Mouse (Mus musculus) midbrain, embryonic 11.5 days (tissue): Measurements from ENCODE around the gene Gm42688. TPM values are rescaled to one million over a fixed set of nuclear protein-coding genes. Genes with fewer than 3 reads are reported as not detected.

Source experiments
- ATAC-seq: fragments of 200-750 bp; cut with Nextera tagmentation; 2 replicates; pipeline ENCODE4 v1.8.0; 2017; ENCODE audit warnings: moderate TSS enrichment, moderate library complexity; ENCODE audit not compliant: low FRiP score
- DNase-seq: peaks from one replicate; pipeline ENCODE4 v3.0.0; 2015; ENCODE audit warnings: low spot score; ENCODE audit errors: missing footprints
- H3K27ac ChIP-seq: fragments of 300-500 bp; sonication (generic); 2 replicates; pipeline ENCODE4 v1.5.1; 2014; ENCODE audit warnings: low read depth, low read length
- H3K27me3 ChIP-seq: fragments of 300-500 bp; sonication (generic); 2 replicates; pipeline ENCODE4 v1.6.1; 2014; ENCODE audit warnings: mild to moderate bottlenecking, low read length, moderate library complexity, mixed read lengths; ENCODE audit not compliant: control insufficient read depth, insufficient read depth
- H3K36me3 ChIP-seq: fragments of 300-500 bp; sonication (generic); 2 replicates; pipeline ENCODE4 v1.6.1; 2014; ENCODE audit warnings: mild to moderate bottlenecking, low read length, moderate library complexity, mixed read lengths; ENCODE audit not compliant: control insufficient read depth, insufficient read depth
- H3K4me1 ChIP-seq: fragments of 300-500 bp; sonication (generic); 2 replicates; pipeline ENCODE4 v1.6.1; 2014; ENCODE audit warnings: low read length; ENCODE audit not compliant: control insufficient read depth, insufficient read depth
- H3K4me2 ChIP-seq: fragments of 300-500 bp; sonication (generic); 2 replicates; pipeline ENCODE4 v1.6.1; 2014; ENCODE audit warnings: mild to moderate bottlenecking, moderate library complexity
- H3K4me3 ChIP-seq: fragments of 300-500 bp; sonication (generic); 2 replicates; pipeline ENCODE4 v1.5.1; 2014; ENCODE audit warnings: low read depth, low read length
- H3K9ac ChIP-seq: fragments of 300-500 bp; sonication (generic); 2 replicates; pipeline ENCODE4 v1.6.1; 2014; ENCODE audit warnings: low read length
- H3K9me3 ChIP-seq: fragments of 300-500 bp; sonication (generic); 2 replicates; pipeline ENCODE4 v1.6.1; 2016; ENCODE audit warnings: low read length; ENCODE audit not compliant: control insufficient read depth
- WGBS: fragments of 180-500 bp; shearing (Covaris S2); extraction: QIAGEN DNeasy Blood & Tissue Kit; methylation state at CpG from one replicate; pipeline ENCODE4 v1.1.7; 2014; 5-methylcytosine and 5-hydroxymethylcytosine counted together
- polyA plus RNA-seq: library from polyadenylated mRNA; unstranded; fragments of >200 nt; fragmentation: Nextera tagmentation; extraction: Ambion mirVana; gene quantifications from 2 replicates; pipeline ENCODE4 v1.2.1, GENCODE M21; 2014

Gm42688 gene
- polyA plus RNA-seq, 1 experiment from 2014 or later, result 2.3 TPM

GRCm38 (mm10) chr6:83115011-83115671 lies 13.7 kb downstream of the Gm42688 start, which contains the start of gene Mogs:
Gene Mogs, plus strand, starts transcription at chr6:83115496.
- Histone ChIP-seq H3K4me3 (peak within 1 kb of the TSS; percentile 77), H3K9ac (peak within 1 kb of the TSS; percentile 86), H3K27me3 (no peaks in the 10 kb centered on the region), H3K4me2 (peak within 1 kb of the TSS; percentile 77), H3K36me3 (no peaks in the 10 kb centered on the region; the same call in 1 of the 2 replicates), H3K9me3 (no peaks in the 10 kb centered on the region), H3K27ac (peak within 1 kb of the TSS; percentile 63), H3K4me1 (peaks cover 20% of the 10 kb centered on the region)
- ATAC-seq (peak; percentile 91), DNase-seq (peak; percentile 98)
- WGBS, result under 1% methylated on average over 51 of the region's 58 CpGs

GRCm38 (mm10) chr6:83115682-83116372 lies 14.4 kb downstream of the Gm42688 start:
- DNase-seq, result peak; percentile 91
- no peaks in the 10 kb centered on the region; the same call in 1 of the 2 replicates for H3K36me3 ChIP-seq

GRCm38 (mm10) chr6:83116373-83117164 lies 15.2 kb downstream of the Gm42688 start:
- H3K27me3 ChIP-seq, result no peaks in the 10 kb centered on the region
- peak overlapping the region; percentile 77 for H3K4me3 ChIP-seq
- H3K4me1 ChIP-seq, result peaks cover 23% of the 10 kb centered on the region
- peak overlapping the region; percentile 77 for H3K4me2 ChIP-seq
- no peak overlapping the region for H3K27ac ChIP-seq
- no peaks in the 10 kb centered on the region for H3K9me3 ChIP-seq
- DNase-seq (no peak), ATAC-seq (no peak)
- H3K36me3 ChIP-seq, result no peaks in the 10 kb centered on the region; the same call in 1 of the 2 replicates
- 81% methylated on average over 11 of the region's 11 CpGs for WGBS
- peak overlapping the region; percentile 86 for H3K9ac ChIP-seq

More at GRCm38 (mm10) chr6:83115682-83116372, 14.4 kb downstream of the Gm42688 start:
- H3K4me3 ChIP-seq, result peak overlapping the region; percentile 77
- no peaks in the 10 kb centered on the region for H3K27me3 ChIP-seq
- H3K27ac ChIP-seq, result peak overlapping the region; percentile 63
- ATAC-seq, result no peak; the same call in 1 of the 2 replicates
- WGBS, result 2% methylated on average over 45 of the region's 48 CpGs
- peaks cover 23% of the 10 kb centered on the region for H3K4me1 ChIP-seq
- H3K4me2 ChIP-seq, result peak overlapping the region; percentile 77
- H3K9me3 ChIP-seq, result no peaks in the 10 kb centered on the region
- peak overlapping the region; percentile 86 for H3K9ac ChIP-seq

- 92% methylated on average over 4 of the region's 4 CpGs for WGBS
- Histone ChIP-seq H3K9ac (no peak overlapping the region), H3K36me3 (no peaks in the 10 kb centered on the region; the same call in 1 of the 2 replicates), H3K4me2 (no peak overlapping the region), H3K27me3 (no peaks in the 10 kb centered on the region), H3K4me3 (no peak overlapping the region), H3K9me3 (no peaks in the 10 kb centered on the region), H3K27ac (no peak overlapping the region), H3K4me1 (peaks cover 24% of the 10 kb centered on the region)
- ATAC-seq, result no peak
- no peak for DNase-seq
These were observed 15.7 kb downstream of the Gm42688 start for GRCm38 (mm10) chr6:83117165-83117438.

- no peak overlapping the region for H3K4me3 ChIP-seq
- DNase-seq, result no peak
- H3K4me1 ChIP-seq, result peaks cover 30% of the 10 kb centered on the region
These were observed 16.2 kb downstream of the Gm42688 start for GRCm38 (mm10) chr6:83117616-83118015.

GRCm38 (mm10) chr6:83118369-83118768 lies 17.0 kb downstream of the Gm42688 start:
- no peaks in the 10 kb centered on the region for H3K9me3 ChIP-seq
- ATAC-seq (no peak), DNase-seq (no peak)
- no peak overlapping the region for H3K9ac ChIP-seq
- peaks cover 35% of the 10 kb centered on the region for H3K4me1 ChIP-seq
- WGBS, result 88% methylated on average over 11 of the region's 11 CpGs
- no peaks in the 10 kb centered on the region; the same call in 1 of the 2 replicates for H3K36me3 ChIP-seq
- no peak overlapping the region for H3K27ac ChIP-seq
- H3K27me3 ChIP-seq, result no peaks in the 10 kb centered on the region
- H3K4me2 ChIP-seq, result no peak overlapping the region
- no peak overlapping the region for H3K4me3 ChIP-seq

More at GRCm38 (mm10) chr6:83117616-83118015, 16.2 kb downstream of the Gm42688 start:
- no peak for ATAC-seq
- WGBS, result 93% methylated on average over 13 of the region's 13 CpGs
- no peak overlapping the region for H3K4me2 ChIP-seq
- H3K27me3 ChIP-seq, result no peaks in the 10 kb centered on the region
- H3K36me3 ChIP-seq, result no peaks in the 10 kb centered on the region; the same call in 1 of the 2 replicates
- H3K9ac ChIP-seq, result no peak overlapping the region
- H3K27ac ChIP-seq, result no peak overlapping the region
- H3K9me3 ChIP-seq, result no peaks in the 10 kb centered on the region

GRCm38 (mm10) chr6:83118825-83119733 lies 17.7 kb downstream of the Gm42688 start:
- ATAC-seq (no peak), DNase-seq (no peak)
- Histone ChIP-seq H3K4me1 (peaks cover 39% of the 10 kb centered on the region), H3K4me3 (no peak overlapping the region), H3K27ac (no peak overlapping the region; the same call in 1 of the 2 replicates), H3K36me3 (no peaks in the 10 kb centered on the region; the same call in 1 of the 2 replicates), H3K9ac (no peak overlapping the region), H3K9me3 (no peaks in the 10 kb centered on the region), H3K27me3 (no peaks in the 10 kb centered on the region), H3K4me2 (no peak overlapping the region)
- whole genome bisulfite sequencing, result 85% methylated on average over 14 of the region's 14 CpGs

GRCm38 (mm10) chr6:83119734-83120051 lies 18.3 kb downstream of the Gm42688 start:
- Histone ChIP-seq H3K4me1 (peaks cover 40% of the 10 kb centered on the region), H3K9ac (peak overlapping the region; percentile 96), H3K27me3 (no peaks in the 10 kb centered on the region), H3K4me2 (peak overlapping the region; percentile 98), H3K27ac (no peak overlapping the region; the same call in 1 of the 2 replicates), H3K36me3 (no peaks in the 10 kb centered on the region; the same call in 1 of the 2 replicates), H3K4me3 (peak overlapping the region; percentile 79; the same call in 1 of the 2 replicates), H3K9me3 (no peaks in the 10 kb centered on the region)
- WGBS, result 70% methylated on average over 7 of the region's 7 CpGs
- ATAC-seq, result no peak
- no peak for DNase-seq
